Mouse (Mus musculus) lung, embryonic 14.5 days (tissue): ENCODE measurements around the gene Cenpt. TPM values are rescaled to one million over a fixed set of nuclear protein-coding genes. Genes with fewer than 3 reads are reported as not detected.

ENCODE experiments used
- ATAC-seq: fragments of 200-750 bp; cut with Nextera tagmentation; 2 replicates; pipeline ENCODE4 v1.8.0; 2017; ENCODE audit warnings: mild to moderate bottlenecking, moderate TSS enrichment, moderate library complexity; ENCODE audit not compliant: insufficient read depth
- DNase-seq: peaks from one replicate; pipeline ENCODE4 v3.0.0-alpha.2; 2015
- H3K27ac ChIP-seq: fragments of 300-500 bp; sonication (generic); 2 replicates; pipeline ENCODE4 v1.5.1; 2014; ENCODE audit warnings: low read depth, mild to moderate bottlenecking, moderate library complexity
- H3K27me3 ChIP-seq: fragments of 300-500 bp; sonication (generic); 2 replicates; pipeline ENCODE4 v1.6.1; 2014; ENCODE audit warnings: low read length, control low read depth; ENCODE audit not compliant: insufficient read depth
- H3K36me3 ChIP-seq: fragments of 300-500 bp; sonication (generic); 2 replicates; pipeline ENCODE4 v1.6.1; 2014; ENCODE audit warnings: control low read depth; ENCODE audit not compliant: insufficient read depth
- H3K4me1 ChIP-seq: fragments of 300-500 bp; sonication (generic); 2 replicates; pipeline ENCODE4 v1.6.1; 2014; ENCODE audit warnings: antibody characterized with exemption, control low read depth; ENCODE audit not compliant: insufficient read depth
- H3K4me2 ChIP-seq: fragments of 300-500 bp; sonication (generic); 2 replicates; pipeline ENCODE4 v1.6.1; 2014; ENCODE audit warnings: mild to moderate bottlenecking
- H3K4me3 ChIP-seq: fragments of 300-500 bp; sonication (generic); 2 replicates; pipeline ENCODE4 v1.5.1; 2014; ENCODE audit warnings: low read depth, low read length
- H3K9ac ChIP-seq: fragments of 300-500 bp; sonication (generic); 2 replicates; pipeline ENCODE4 v1.6.1; 2014
- H3K9me3 ChIP-seq: fragments of 300-500 bp; sonication (generic); 2 replicates; pipeline ENCODE4 v1.6.1; 2016; ENCODE audit warnings: low read depth, low read length, control low read depth
- CTCF ChIP-seq: IDR thresholded peaks from 2 replicates; pipeline ENCODE4 v1.5.1; 2016; ENCODE audit warnings: antibody characterized with exemption, low read depth
- WGBS: fragments of 180-500 bp; shearing (Covaris S2); extraction: QIAGEN DNeasy Blood & Tissue Kit; methylation state at CpG from one replicate; pipeline ENCODE4 v1.1.7; 2014; 5-methylcytosine and 5-hydroxymethylcytosine counted together
- polyA plus RNA-seq: library from polyadenylated mRNA; unstranded; fragments of >200 nt; fragmentation: Nextera tagmentation; extraction: Ambion mirVana; gene quantifications from 2 replicates; pipeline ENCODE4 v1.2.1, GENCODE M21; 2014

Gene Cenpt
- polyA plus RNA-seq, 1 experiment from 2014 or later: 46.2 TPM

- Histone ChIP-seq H3K9ac (no peak overlapping the region), H3K4me2 (no peak overlapping the region), H3K27ac (no peak overlapping the region), H3K9me3 (no peaks in the 10 kb centered on the region), H3K4me1 (no peaks in the 10 kb centered on the region), H3K4me3 (no peak overlapping the region), H3K27me3 (no peaks in the 10 kb centered on the region), H3K36me3 (peaks cover 76% of the 10 kb centered on the region)
- TF ChIP-seq CTCF: no peak
- WGBS: 91% methylated on average over 6 of the region's 6 CpGs
- ATAC-seq: no peak
- no peak for DNase-seq
These were observed 37.8 kb upstream of the Cenpt start for GRCm38 (mm10) chr8:105890870-105891269.

- DNase-seq (no peak), ATAC-seq (no peak)
- H3K36me3 ChIP-seq: peaks cover 86% of the 10 kb centered on the region
- no peaks in the 10 kb centered on the region for H3K4me1 ChIP-seq
- no peak overlapping the region for H3K27ac ChIP-seq
- no peak overlapping the region for H3K4me2 ChIP-seq
- H3K9ac ChIP-seq: no peak overlapping the region
- H3K27me3 ChIP-seq: no peaks in the 10 kb centered on the region
- H3K9me3 ChIP-seq: no peaks in the 10 kb centered on the region
- TF ChIP-seq CTCF: no peak
- no peak overlapping the region for H3K4me3 ChIP-seq
- 92% methylated on average over 12 of the region's 12 CpGs for WGBS
These were observed 36.8 kb upstream of the Cenpt start for GRCm38 (mm10) chr8:105889756-105890465.

- Histone ChIP-seq H3K27me3 (no peaks in the 10 kb centered on the region), H3K4me3 (peak within 1 kb of the TSS; percentile 83), H3K36me3 (peaks cover 59% of the 10 kb centered on the region), H3K4me1 (peaks cover 3% of the 10 kb centered on the region), H3K9me3 (no peaks in the 10 kb centered on the region), H3K9ac (peak within 1 kb of the TSS; percentile 88), H3K4me2 (peak within 1 kb of the TSS; percentile 90), H3K27ac (peak within 1 kb of the TSS; percentile 59; the same call in 1 of the 2 replicates)
- WGBS: under 1% methylated on average over 45 of the region's 45 CpGs
- ATAC-seq (peak; percentile 89), DNase-seq (peak; percentile 93)
- TF ChIP-seq CTCF: no peak
These were observed 27.9 kb upstream of the Cenpt start, which contains the start of gene Edc4 for GRCm38 (mm10) chr8:105880754-105881520. Edc4 (plus strand) TSS chr8:105880881.

GRCm38 (mm10) chr8:105874301-105874700 lies 21.2 kb upstream of the Cenpt start:
- no peak overlapping the region for H3K4me3 ChIP-seq
- no peak overlapping the region for H3K4me2 ChIP-seq
- TF ChIP-seq CTCF: no peak
- no peaks in the 10 kb centered on the region for H3K27me3 ChIP-seq
- 80% methylated on average over 6 of the region's 6 CpGs for WGBS
- H3K27ac ChIP-seq: no peak overlapping the region
- ATAC-seq (no peak), DNase-seq (no peak)
- no peaks in the 10 kb centered on the region for H3K9me3 ChIP-seq
- H3K36me3 ChIP-seq: peaks cover 92% of the 10 kb centered on the region
- H3K9ac ChIP-seq: no peak overlapping the region
- H3K4me1 ChIP-seq: no peaks in the 10 kb centered on the region

- Histone ChIP-seq H3K4me1 (peaks cover 4% of the 10 kb centered on the region; the same call in 1 of the 2 replicates), H3K27me3 (no peaks in the 10 kb centered on the region), H3K9ac (no peak overlapping the region), H3K4me2 (no peak overlapping the region), H3K4me3 (no peak overlapping the region), H3K36me3 (peaks cover 69% of the 10 kb centered on the region), H3K27ac (no peak overlapping the region), H3K9me3 (no peaks in the 10 kb centered on the region)
- WGBS: 80% methylated on average over 6 of the region's 6 CpGs
- peak; percentile 48 for TF ChIP-seq CTCF
- no peak for ATAC-seq
- peak; percentile 28 for DNase-seq
These were observed 13.4 kb upstream of the Cenpt start for GRCm38 (mm10) chr8:105866364-105867029.

GRCm38 (mm10) chr8:105861951-105862350 lies 8.9 kb upstream of the Cenpt start:
- Histone ChIP-seq H3K9ac (peak overlapping the region; percentile 96), H3K27me3 (no peaks in the 10 kb centered on the region), H3K4me1 (peaks cover 8% of the 10 kb centered on the region), H3K4me3 (peak overlapping the region; percentile 98), H3K4me2 (peak overlapping the region; percentile 92), H3K27ac (no peak overlapping the region), H3K36me3 (peaks cover 28% of the 10 kb centered on the region), H3K9me3 (no peaks in the 10 kb centered on the region)
- 13% methylated on average over 1 of the region's 1 CpGs for WGBS
- DNase-seq (peak; percentile 72), ATAC-seq (no peak)
- TF ChIP-seq CTCF: peak; percentile 53
